Mouse (Mus musculus) kidney, adult 2 months (tissue): ENCODE measurements around the gene Hoxa3.

ENCODE experiments used
- CTCF ChIP-seq: fragments of 200-500 bp; conservative IDR thresholded peaks from 2 replicates; pipeline ENCODE4 v1.5.1; 2011; ENCODE audit warnings: low read depth, mild to moderate bottlenecking, control low read depth, low read length, moderate library complexity, mixed read lengths; ENCODE audit not compliant: insufficient read depth, insufficient read length
- POLR2A ChIP-seq: fragments of 200-500 bp; IDR thresholded peaks from one replicate; pipeline ENCODE4 v1.6.1; 2011; ENCODE audit warnings: low read depth, low read length, control low read depth

- TF ChIP-seq CTCF (no peak), POLR2A (no peak)
Observed at GRCm38 (mm10) chr6:52189909-52190308, 23.2 kb downstream of the Hoxa3 start.
